Mouse (Mus musculus): ENCODE measurements around the gene Fbxl18. TPM values are rescaled to one million over a fixed set of nuclear protein-coding genes. Genes with fewer than 3 reads are reported as not detected.

The Fbxl18 gene
- polyA plus RNA-seq, 1 experiment, result 9.9 TPM

Other genes starting within 250 kb of the Fbxl18 start
- gene Slc29a4, start 202.9 kb downstream of the Fbxl18 start, polyA plus RNA-seq (2012; rRNA removed), result 2.2 and 3.2 TPM in 2 replicates
- 15.3 and 31.8 TPM in 2 replicates for gene Tnrc18, start 77.8 kb downstream of the Fbxl18 start, polyA plus RNA-seq (2012; rRNA removed)
- 8,043 and 9,072 TPM in 2 replicates for gene Actb, start 11.3 kb upstream of the Fbxl18 start, polyA plus RNA-seq (2012; rRNA removed)
- 15.5 and 16.4 TPM in 2 replicates for gene Fscn1, start 64.9 kb upstream of the Fbxl18 start, polyA plus RNA-seq (2012; rRNA removed)
- gene Rnf216, start 217.6 kb upstream of the Fbxl18 start, polyA plus RNA-seq (2012; rRNA removed), result 15.7 and 19.4 TPM in 2 replicates